Mouse (Mus musculus) heart, embryonic 11.5 days (tissue): ENCODE measurements around the gene Scn4a. TPM values are rescaled to one million over a fixed set of nuclear protein-coding genes. Genes with fewer than 3 reads are reported as not detected.
"Not testable (repeated sequence)": the region's sequence is repeated elsewhere in the genome, so short reads cannot be mapped to it uniquely, and the experiment has no call there.

Experiments
- ATAC-seq: fragments of 200-750 bp; cut with Nextera tagmentation; replicated peaks from 2 replicates; pipeline ENCODE4 v1.8.0; 2017; ENCODE audit warnings: moderate library complexity; ENCODE audit not compliant: insufficient number of reproducible peaks, low FRiP score, low TSS enrichment
- H3K27ac ChIP-seq: fragments of 300-500 bp; sonication (generic); 2 replicates; pipeline ENCODE4 v1.5.1; 2014; ENCODE audit warnings: mild to moderate bottlenecking, low read depth, low read length
- H3K27me3 ChIP-seq: fragments of 300-500 bp; sonication (generic); 2 replicates; pipeline ENCODE4 v1.6.1; 2014; ENCODE audit warnings: mild to moderate bottlenecking, low read length, mixed read lengths; ENCODE audit not compliant: control insufficient read depth, insufficient read depth
- H3K36me3 ChIP-seq: fragments of 300-500 bp; sonication (generic); 2 replicates; pipeline ENCODE4 v1.6.1; 2014; ENCODE audit warnings: mild to moderate bottlenecking, low read length, moderate library complexity, mixed read lengths; ENCODE audit not compliant: control insufficient read depth, insufficient read depth
- H3K4me1 ChIP-seq: fragments of 300-500 bp; sonication (generic); 2 replicates; pipeline ENCODE4 v1.6.1; 2014; ENCODE audit warnings: low read length; ENCODE audit not compliant: control insufficient read depth, insufficient read depth
- H3K4me2 ChIP-seq: fragments of 300-500 bp; sonication (generic); 2 replicates; pipeline ENCODE4 v1.6.1; 2014; ENCODE audit warnings: mild to moderate bottlenecking, moderate library complexity
- H3K4me3 ChIP-seq: fragments of 300-500 bp; sonication (generic); 2 replicates; pipeline ENCODE4 v1.5.1; 2014; ENCODE audit warnings: low read depth, low read length
- H3K9ac ChIP-seq: fragments of 300-500 bp; sonication (generic); 2 replicates; pipeline ENCODE4 v1.6.1; 2014; ENCODE audit warnings: mild to moderate bottlenecking, low read depth, low read length, moderate library complexity
- H3K9me3 ChIP-seq: fragments of 300-500 bp; sonication (generic); replicated peaks from 2 replicates; pipeline ENCODE4 v1.6.1; 2016; ENCODE audit warnings: low read length; ENCODE audit not compliant: control insufficient read depth
- WGBS: fragments of 180-500 bp; shearing (Covaris S2); extraction: QIAGEN DNeasy Blood & Tissue Kit; methylation state at CpG from one replicate; pipeline ENCODE4 v1.1.7; 2014; ENCODE audit not compliant: insufficient replicate concordance; 5-methylcytosine and 5-hydroxymethylcytosine counted together
- polyA plus RNA-seq: library from polyadenylated mRNA; unstranded; fragments of >200 nt; fragmentation: Nextera tagmentation; extraction: Ambion mirVana; gene quantifications from 2 replicates; pipeline ENCODE4 v1.2.1, GENCODE M21; 2014

The Scn4a gene
- 0.07 and 0.38 TPM in 2 replicates for polyA plus RNA-seq

DNA sequence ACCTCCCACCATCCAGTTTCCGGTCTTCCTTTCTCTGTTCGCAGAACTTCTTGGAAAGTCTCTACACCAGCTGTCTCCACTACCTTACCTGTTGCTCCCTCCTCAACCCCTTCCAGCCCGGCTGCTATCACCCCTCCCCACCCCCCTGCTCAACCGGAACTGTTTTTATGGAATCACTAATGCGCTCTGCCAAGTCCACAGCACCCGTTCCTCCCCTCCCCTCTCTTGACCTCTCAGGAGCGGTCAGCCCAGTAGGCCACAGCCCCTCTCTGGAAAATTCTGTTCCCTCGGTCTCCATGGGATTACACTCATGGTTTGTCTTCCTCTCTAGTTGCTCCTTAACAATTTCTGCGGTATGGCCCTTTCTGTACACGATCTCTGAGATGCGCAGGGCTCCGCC is at the start of gene Scn4a:
Gene Scn4a (minus strand): TSS at position 101 of the 400 bp plus-strand sequence.
- no peak for ATAC-seq
- 79% methylated on average over 12 of the region's 12 CpGs for WGBS
- Histone ChIP-seq H3K4me3 (no peak within 1 kb of the TSS), H3K9me3 (no peaks in the 10 kb centered on the region), H3K36me3 (no peaks in the 10 kb centered on the region), H3K4me2 (no peak within 1 kb of the TSS), H3K4me1 (peaks cover 12% of the 10 kb centered on the region), H3K27ac (no peak within 1 kb of the TSS), H3K9ac (no peak within 1 kb of the TSS), H3K27me3 (no peaks in the 10 kb centered on the region)

DNA sequence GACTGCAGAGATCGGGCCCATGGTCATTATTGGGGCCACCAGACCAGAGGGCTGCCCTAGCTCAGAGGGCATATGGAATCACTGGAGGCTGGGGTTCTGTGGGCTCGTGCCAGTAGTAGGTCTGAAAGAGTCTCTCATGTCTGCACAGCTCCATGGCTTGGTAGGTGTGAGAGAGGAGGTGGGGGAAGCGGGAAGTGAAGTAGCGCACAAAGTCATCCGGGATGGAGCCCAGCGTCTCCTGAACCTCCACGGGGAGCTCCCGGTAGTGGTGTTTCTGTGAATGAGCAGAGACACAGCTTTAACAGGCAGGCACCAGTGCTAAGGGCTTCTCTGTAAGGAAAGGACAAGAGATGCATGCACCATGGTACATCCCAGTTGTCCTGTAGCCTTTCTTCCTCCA is 45.4 kb upstream of the Scn4a start:
- H3K9ac ChIP-seq: no peak overlapping the region
- no peak overlapping the region for H3K4me3 ChIP-seq
- 89% methylated on average over 8 of the region's 8 CpGs for WGBS
- no peak overlapping the region for H3K4me2 ChIP-seq
- no peaks in the 10 kb centered on the region for H3K4me1 ChIP-seq
- no peak for ATAC-seq
- H3K27ac ChIP-seq: no peak overlapping the region
- no peaks in the 10 kb centered on the region for H3K27me3 ChIP-seq
- peaks cover 17% of the 10 kb centered on the region for H3K36me3 ChIP-seq
- no peaks in the 10 kb centered on the region for H3K9me3 ChIP-seq

DNA sequence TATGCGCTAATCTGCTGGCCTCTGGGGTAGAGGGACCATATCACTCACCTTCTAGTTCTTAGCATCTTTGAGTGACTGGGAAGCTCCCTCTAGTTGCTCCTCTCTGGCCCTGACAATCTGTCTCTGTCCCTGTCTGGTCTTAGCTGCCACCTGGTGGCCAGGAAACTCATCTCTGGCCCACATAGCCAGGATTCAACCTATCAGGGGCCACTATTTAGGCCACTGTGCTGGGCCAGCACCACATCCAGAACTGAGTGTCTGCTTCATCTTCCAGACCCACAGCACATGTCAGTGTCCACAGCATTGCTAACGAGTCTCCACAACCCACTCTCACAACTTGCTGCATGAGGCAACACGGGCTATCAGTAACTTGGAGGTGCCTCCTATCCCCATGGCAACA is 44.6 kb upstream of the Scn4a start:
- WGBS: 81% methylated on average over 3 of the region's 3 CpGs
- ATAC-seq: no peak
- H3K4me3 ChIP-seq: no peak overlapping the region
- H3K9me3 ChIP-seq: no peaks in the 10 kb centered on the region
- no peaks in the 10 kb centered on the region for H3K4me1 ChIP-seq
- H3K4me2 ChIP-seq: no peak overlapping the region
- H3K9ac ChIP-seq: no peak overlapping the region
- no peak overlapping the region for H3K27ac ChIP-seq
- peaks cover 13% of the 10 kb centered on the region; the same call in 1 of the 2 replicates for H3K36me3 ChIP-seq
- no peaks in the 10 kb centered on the region for H3K27me3 ChIP-seq

DNA sequence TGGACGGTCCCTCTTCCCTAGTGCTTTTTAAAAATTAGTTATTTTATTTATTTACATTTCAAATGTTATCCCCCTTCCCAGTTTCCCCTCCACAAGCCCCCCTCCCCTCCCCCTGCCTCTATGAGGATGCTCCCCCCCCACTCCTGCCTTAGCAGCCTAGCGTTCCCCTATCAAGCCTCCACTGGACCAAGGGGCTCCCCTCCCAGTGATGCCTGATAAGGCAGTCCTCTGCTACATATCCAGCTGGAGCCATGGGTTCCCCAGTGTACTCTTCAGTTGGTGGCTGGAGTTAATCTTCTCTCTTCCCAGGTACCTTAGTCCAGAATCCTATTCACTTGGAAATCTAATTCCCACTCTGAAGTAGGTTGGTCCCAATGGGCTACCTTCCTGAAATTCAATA is 41.0 kb upstream of the Scn4a start:
- not testable (repeated sequence) for ATAC-seq, H3K27ac ChIP-seq, H3K27me3 ChIP-seq, H3K9me3 ChIP-seq, H3K4me3 ChIP-seq, H3K4me1 ChIP-seq, H3K9ac ChIP-seq, H3K4me2 ChIP-seq, H3K36me3 ChIP-seq
- WGBS: 42% methylated on average over 2 of the region's 2 CpGs

DNA sequence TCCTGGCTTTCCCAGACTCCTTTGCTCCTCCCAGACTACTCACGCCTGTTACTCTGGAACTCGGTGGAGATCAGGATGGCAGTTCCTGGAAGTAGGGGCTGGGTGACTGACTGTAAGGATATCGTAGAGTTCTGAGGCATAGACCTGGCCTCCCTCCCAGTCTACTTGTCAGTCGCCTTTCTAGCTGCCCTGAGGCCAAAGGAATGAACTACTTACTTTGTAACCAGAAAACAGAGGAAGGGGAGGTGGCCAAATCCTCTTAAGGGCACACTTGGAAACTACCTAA is 40.2 kb upstream of the Scn4a start:
- peaks cover 2% of the 10 kb centered on the region; the same call in 1 of the 2 replicates for H3K36me3 ChIP-seq
- no peak for ATAC-seq
- H3K9ac ChIP-seq: no peak overlapping the region
- H3K4me2 ChIP-seq: no peak overlapping the region
- H3K27ac ChIP-seq: no peak overlapping the region
- no peak overlapping the region for H3K4me3 ChIP-seq
- no peaks in the 10 kb centered on the region for H3K27me3 ChIP-seq
- 54% methylated on average over 4 of the region's 4 CpGs for WGBS
- no peaks in the 10 kb centered on the region for H3K9me3 ChIP-seq
- H3K4me1 ChIP-seq: peaks cover 5% of the 10 kb centered on the region; the same call in 1 of the 2 replicates

DNA sequence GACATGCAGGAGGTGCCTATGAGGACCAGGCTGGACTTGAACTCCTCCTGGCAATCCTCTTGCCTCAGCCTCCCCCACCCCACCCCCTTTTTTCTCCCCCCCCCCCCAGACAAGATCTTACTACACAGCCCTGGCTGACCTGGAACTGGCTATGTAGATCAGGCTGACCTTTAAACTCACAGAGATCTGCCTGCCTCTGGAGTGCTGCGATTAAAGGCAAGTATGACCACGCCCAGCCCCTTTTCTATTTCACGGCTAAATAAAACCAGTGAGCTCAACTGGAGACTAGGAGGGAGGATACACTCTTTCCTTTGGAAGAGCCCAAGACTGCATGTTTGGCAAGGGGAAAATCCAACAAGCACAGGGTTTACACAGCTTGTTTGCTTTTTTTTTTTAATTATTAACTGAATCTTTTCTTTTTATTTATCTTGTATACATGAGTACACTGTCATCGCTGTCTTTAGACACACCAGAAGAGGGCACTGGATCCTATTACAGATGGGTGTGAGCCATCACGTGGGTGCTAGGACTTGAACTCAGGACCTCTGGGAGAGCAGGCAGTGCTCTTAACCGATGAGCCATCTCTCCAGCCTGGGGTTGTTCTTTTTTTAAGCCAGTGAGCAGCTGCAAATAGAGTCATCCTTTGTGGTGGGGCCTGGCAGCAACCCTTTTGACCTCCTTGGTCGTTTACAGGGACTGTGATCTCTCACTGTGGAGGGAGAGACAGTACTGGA is 39.7 kb upstream of the Scn4a start:
- Histone ChIP-seq H3K36me3 (no peaks in the 10 kb centered on the region), H3K27ac (no peak overlapping the region), H3K9me3 (no peaks in the 10 kb centered on the region), H3K4me2 (no peak overlapping the region), H3K4me3 (no peak overlapping the region), H3K9ac (no peak overlapping the region), H3K4me1 (peaks cover 5% of the 10 kb centered on the region; the same call in 1 of the 2 replicates), H3K27me3 (no peaks in the 10 kb centered on the region)
- ATAC-seq: no peak
- WGBS: 70% methylated on average over 7 of the region's 7 CpGs

DNA sequence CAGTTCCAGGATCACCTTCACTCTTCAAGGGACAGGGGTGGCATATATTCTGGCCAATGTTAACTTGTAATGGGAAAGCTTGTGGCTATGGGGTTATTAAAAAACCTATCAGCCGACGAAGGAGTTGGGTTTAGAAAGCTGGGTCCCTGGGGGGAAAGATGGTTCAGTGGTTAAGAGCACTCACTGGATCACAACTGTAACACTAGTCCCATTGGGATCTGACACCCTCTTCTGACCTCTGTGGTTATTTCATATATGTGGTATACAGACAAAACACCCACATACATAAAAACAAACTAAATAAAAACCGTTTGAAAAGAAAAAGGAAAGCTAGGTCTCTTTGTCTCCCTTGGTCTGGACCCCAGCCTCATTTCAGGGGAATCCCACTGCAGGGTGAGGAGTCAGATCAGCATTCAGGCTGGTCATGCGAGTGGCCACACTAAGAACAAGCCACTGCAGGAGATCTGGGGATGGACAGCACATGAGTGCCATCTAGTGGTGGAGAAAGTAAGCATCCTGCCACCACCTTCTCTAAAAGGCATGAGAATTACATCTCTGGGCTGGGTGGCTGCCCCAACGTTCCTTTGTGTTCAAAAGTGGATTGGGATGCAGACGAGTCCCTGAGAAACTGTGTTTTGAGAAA is 38.6 kb upstream of the Scn4a start:
- peaks cover 5% of the 10 kb centered on the region; the same call in 1 of the 2 replicates for H3K4me1 ChIP-seq
- H3K9ac ChIP-seq: no peak overlapping the region
- no peak overlapping the region for H3K4me2 ChIP-seq
- H3K9me3 ChIP-seq: no peaks in the 10 kb centered on the region
- H3K27ac ChIP-seq: no peak overlapping the region
- ATAC-seq: peak; percentile 64; the same call in 1 of the 2 replicates
- 33% methylated on average over 6 of the region's 6 CpGs for WGBS
- H3K27me3 ChIP-seq: no peaks in the 10 kb centered on the region
- H3K4me3 ChIP-seq: no peak overlapping the region
- H3K36me3 ChIP-seq: no peaks in the 10 kb centered on the region

DNA sequence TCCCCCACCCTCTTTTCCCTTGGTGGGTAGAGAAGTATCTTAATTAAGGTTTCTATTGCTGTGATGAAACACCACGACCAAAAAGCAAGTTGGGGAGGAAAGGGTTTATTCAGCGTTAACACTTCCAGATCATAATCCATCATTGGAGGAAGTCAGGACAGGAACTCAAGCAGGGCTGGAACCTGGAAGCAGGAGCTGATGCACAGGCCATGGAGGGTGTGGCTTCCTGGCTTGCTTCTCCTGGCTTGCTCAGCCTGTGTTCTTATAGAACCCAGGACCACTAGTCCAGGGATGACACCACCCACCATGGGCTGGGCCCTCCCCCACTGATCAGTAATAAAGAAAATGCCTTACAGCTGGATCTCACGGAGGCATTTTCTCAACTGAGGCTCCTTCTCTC is 37.7 kb upstream of the Scn4a start:
- Histone ChIP-seq H3K4me1 (peaks cover 5% of the 10 kb centered on the region; the same call in 1 of the 2 replicates), H3K4me3 (no peak overlapping the region), H3K36me3 (no peaks in the 10 kb centered on the region), H3K4me2 (no peak overlapping the region), H3K27me3 (no peaks in the 10 kb centered on the region), H3K9ac (no peak overlapping the region), H3K9me3 (no peaks in the 10 kb centered on the region), H3K27ac (no peak overlapping the region)
- ATAC-seq: no peak
- WGBS: 48% methylated on average over 3 of the region's 3 CpGs

DNA sequence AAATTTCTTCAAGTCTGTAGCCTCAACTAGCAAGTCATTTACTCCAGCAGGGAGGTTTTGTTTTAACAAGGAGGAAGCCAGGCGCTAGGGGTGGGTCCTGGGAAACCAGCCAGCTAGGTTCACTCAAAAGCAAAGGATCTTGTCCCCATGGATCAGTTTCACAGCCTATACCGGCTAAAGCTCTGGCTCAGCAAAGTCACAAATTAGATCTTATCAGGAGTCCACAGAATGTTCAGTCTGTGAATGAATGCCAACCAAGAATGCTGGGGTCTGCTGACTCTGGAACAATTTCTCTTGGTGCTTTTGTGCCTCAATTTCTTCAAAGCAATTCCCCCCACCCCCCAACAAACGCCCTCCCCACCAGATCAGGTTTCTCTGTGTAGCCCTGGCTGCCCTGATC is 36.5 kb upstream of the Scn4a start:
- Histone ChIP-seq H3K9me3 (no peaks in the 10 kb centered on the region), H3K4me3 (no peak overlapping the region), H3K27ac (no peak overlapping the region), H3K27me3 (no peaks in the 10 kb centered on the region), H3K9ac (no peak overlapping the region), H3K4me1 (peaks cover 5% of the 10 kb centered on the region; the same call in 1 of the 2 replicates), H3K4me2 (no peak overlapping the region), H3K36me3 (no peaks in the 10 kb centered on the region)
- WGBS: 32% methylated on average over 3 of the region's 3 CpGs
- ATAC-seq: no peak
